ENCODE assay signal across 23 mouse cellular contexts in the genomic region with DNA sequence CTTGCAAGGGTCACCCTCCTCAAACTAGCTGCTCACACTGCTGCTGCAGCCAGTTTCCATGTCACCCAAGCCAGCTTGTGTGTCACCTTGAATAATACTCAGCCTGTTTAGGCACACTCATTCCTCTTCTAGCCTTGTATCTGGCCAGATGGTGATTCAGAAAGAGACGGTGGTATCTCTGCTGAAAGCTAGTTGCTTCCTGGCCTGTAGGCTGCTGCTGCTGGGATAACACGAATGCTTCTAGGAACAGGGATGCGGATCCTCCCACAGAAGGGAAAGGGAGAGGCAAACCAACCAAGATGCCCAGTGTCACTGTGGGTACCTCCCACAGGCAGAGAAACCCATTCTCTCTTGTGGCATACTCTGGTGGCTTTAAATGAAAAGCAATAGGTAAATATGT.
DNase-seq lines count a peak whose midpoint lies in the region; TF ChIP-seq lines count a peak whose summit lies in the region.
"Had no signal": no experiment of that assay in that cellular context is flagged by ENCODE, and none has a peak within 500 bp of the region (broad histone marks: within the 10 kb centered on the region; RNA-seq: fewer than 3 reads in every experiment).

No protein-coding gene starts in this region.

- intact Hi-C loops in left cerebral cortex, adult 2 months (cut with DNase I), result no loop called here
- intact Hi-C loops in left cerebral cortex, postnatal 10 days (cut with DNase I), result no loop called here

- DNase-seq in left cerebral cortex, adult 2 months (ENCODE audit: extremely low spot score in 1 of 2, low spot score in 2 of 2), result peak in 1 of 2 experiments; percentile 21
- DNase-seq in left cerebral cortex, postnatal 10 days (ENCODE audit: extremely low spot score in 1 of 2, low spot score in 2 of 2), result no peak
- DNase-seq in right cerebral cortex, adult 2 months (ENCODE audit: low spot score in 2 of 2), result peak; percentile 21
- DNase-seq in right cerebral cortex, postnatal 10 days (ENCODE audit: low spot score in 2 of 2), result no peak
- DNase-seq in brain, adult 2 months (ENCODE audit: low read depth, low spot score), result peak; percentile 71
- no peak for DNase-seq in cerebellum, postnatal 14 days
- DNase-seq: adrenal gland, adult 2 months; adrenal gland, postnatal 14 days; cerebellum, adult 11-12 months; cerebellum, adult 8-10 months; cerebellum, postnatal 10 days; forebrain, postnatal 0 days; gastrocnemius, postnatal 25 days; heart, adult 18-20 months; heart, postnatal 10 days; heart, postnatal 36 days had no signal

- peaks cover under 1% of the 10 kb centered on the region; the same call in 1 of the 2 replicates for H3K4me1 ChIP-seq in cortical plate, adult 2 months (ENCODE audit: control insufficient read depth, insufficient read depth, low read length)
- H3K4me1 ChIP-seq: heart, embryonic 12.5 days had no signal

- TF ChIP-seq CTCF in left cerebral cortex, adult 2 months (IDR thresholded peaks at IDR 0.05), result no peak
- TF ChIP-seq CTCF in cortical plate, adult 2 months (IDR thresholded peaks at IDR 0.05; ENCODE audit: extremely low read depth, insufficient read depth, low read length), result no peak

- peak overlapping the region; percentile 54 for H3K27ac ChIP-seq in left cerebral cortex, adult 2 months
- peak overlapping the region; percentile 19; the same call in 1 of the 2 replicates for H3K27ac ChIP-seq in cortical plate, adult 2 months (ENCODE audit: insufficient read depth, low read length)
- H3K27ac ChIP-seq: embryonic facial prominence, embryonic 12.5 days; heart, embryonic 15.5 days; hindbrain, embryonic 10.5 days; hindbrain, embryonic 13.5 days had no signal

- no peak overlapping the region for H3K4me3 ChIP-seq in left cerebral cortex, adult 2 months
- no peak overlapping the region for H3K4me3 ChIP-seq in cortical plate, adult 2 months (ENCODE audit: insufficient read depth, low read length)
- H3K4me3 ChIP-seq: embryonic facial prominence, embryonic 12.5 days; embryonic facial prominence, embryonic 15.5 days; heart, embryonic 12.5 days; heart, embryonic 15.5 days; hindbrain, embryonic 10.5 days; hindbrain, embryonic 13.5 days had no signal

- no peak for TF ChIP-seq POLR2A in cortical plate, adult 2 months (IDR thresholded peaks at IDR 0.05; ENCODE audit: extremely low read depth, insufficient read depth, low read length)

Comparison
In these comparisons a context has a peak if more than half of its experiments do, and no peak if none do; other contexts are left out.
1. DNase-seq: peak in right cerebral cortex, adult 2 months (2 of 2) and brain, adult 2 months (single experiment); none in left cerebral cortex, postnatal 10 days (0 of 2), right cerebral cortex, postnatal 10 days (0 of 2) and cerebellum, postnatal 14 days (0 of 2).